Mouse (Mus musculus): ENCODE measurements around the gene C330007P06Rik. TPM values are rescaled to one million over a fixed set of nuclear protein-coding genes. Genes with fewer than 3 reads are reported as not detected.
"Not testable (repeated sequence)": the region's sequence is repeated elsewhere in the genome, so short reads cannot be mapped to it uniquely, and the experiment has no call there.

Gene C330007P06Rik
- polyA plus RNA-seq, 1 experiment from 2014 or later = 32.6 TPM

DNA sequence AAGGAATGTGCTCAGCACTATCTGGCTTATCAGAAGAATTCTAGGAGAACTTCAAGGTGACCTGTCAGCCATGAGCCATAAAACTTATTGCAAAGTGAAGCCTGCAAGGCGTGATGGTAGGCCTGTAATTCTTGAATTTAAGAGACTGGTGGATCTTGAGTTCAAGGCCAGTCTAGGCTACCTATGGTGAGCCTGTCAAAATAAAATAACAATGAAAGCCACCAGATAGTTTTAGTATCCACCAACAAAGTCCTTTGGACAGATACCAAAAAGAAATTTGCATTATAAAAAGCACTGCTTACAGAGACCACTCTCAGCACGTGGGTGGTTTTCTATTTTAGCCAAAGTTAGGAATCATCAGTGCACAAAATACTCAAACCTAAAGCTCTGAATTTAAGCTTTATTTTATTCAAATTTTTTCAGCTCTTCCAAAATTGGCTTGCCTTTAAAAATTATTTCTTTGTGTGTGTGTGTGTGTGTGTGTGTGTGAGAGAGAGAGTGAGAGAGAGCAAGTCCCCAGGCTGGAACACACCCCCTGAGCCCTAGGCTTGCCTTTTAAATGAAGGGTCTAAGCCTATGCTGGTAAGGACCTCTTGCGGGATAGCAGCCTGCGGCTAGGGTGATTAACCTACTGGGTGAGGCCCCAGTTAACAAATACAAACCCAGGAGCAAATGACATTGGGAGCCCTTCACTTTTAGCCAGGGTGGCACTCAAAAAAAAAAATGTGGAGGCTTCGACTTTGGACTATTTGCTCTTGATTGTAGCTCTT, 68.3 kb downstream of the C330007P06Rik start:
- H3K4me1 ChIP-seq = peaks cover 20% of the 10 kb centered on the region
- H3K9me3 ChIP-seq (replicated peaks) = no peaks in the 10 kb centered on the region

DNA sequence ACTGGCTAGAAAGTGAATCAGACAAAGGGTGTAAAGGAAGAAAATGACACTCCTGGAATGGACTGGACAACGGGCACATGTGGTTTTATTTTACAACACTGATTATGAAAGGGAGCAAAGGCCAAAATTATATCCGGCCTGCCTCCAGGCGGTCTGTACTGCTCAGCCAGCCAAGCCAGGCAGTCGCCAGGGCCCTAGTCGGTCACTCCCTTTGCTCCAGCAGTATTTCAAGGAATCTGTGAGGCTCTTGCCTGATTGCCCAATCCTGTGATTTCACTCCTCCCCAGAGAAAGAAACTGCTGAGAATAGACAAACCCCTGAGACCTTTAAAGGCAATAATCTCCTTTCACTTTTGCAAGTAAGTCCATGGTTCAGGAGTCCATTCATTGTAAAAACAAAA, 69.7 kb downstream of the C330007P06Rik start:
- Histone ChIP-seq H3K27me3 (ENCODE audit: low read depth, poor library complexity, severe bottlenecking) (no peaks in the 10 kb centered on the region), H3K9me3 (replicated peaks) (no peaks in the 10 kb centered on the region), H3K36me3 (no peaks in the 10 kb centered on the region), H3K27ac (no peak overlapping the region), H3K4me1 (peaks cover 20% of the 10 kb centered on the region), H3K4me3 (no peak overlapping the region)
- 46% methylated on average over 5 of the region's 5 CpGs for WGBS
- DNase-seq (ENCODE audit: low spot score) = peak; percentile 35

More for the DNA sequence above, 68.3 kb downstream of the C330007P06Rik start:
- no peak for DNase-seq (ENCODE audit: low spot score)
- no peaks in the 10 kb centered on the region for H3K36me3 ChIP-seq
- no peak overlapping the region for H3K4me3 ChIP-seq
- no peaks in the 10 kb centered on the region for H3K27me3 ChIP-seq (ENCODE audit: low read depth, poor library complexity, severe bottlenecking)
- H3K27ac ChIP-seq = no peak overlapping the region
- WGBS = 64% methylated on average over 5 of the region's 5 CpGs

DNA sequence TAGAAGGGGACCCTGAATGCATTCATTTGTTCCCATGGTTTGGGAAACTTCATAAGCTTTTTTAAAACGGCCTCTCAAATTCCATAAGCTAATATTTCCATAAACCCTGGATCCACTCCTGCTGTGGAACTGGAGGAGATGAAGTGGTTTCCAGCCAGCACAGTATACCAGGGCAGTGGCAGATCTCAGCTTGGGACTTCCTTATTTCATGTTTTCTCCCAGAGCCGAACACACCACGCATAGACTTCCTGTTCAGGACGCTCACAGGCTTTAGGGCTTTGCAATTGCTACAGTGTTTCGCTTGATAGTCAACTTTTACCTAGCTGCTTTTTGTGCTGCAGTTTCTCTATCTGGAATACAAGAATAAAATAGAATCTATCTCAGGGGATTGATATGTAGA, 70.7 kb downstream of the C330007P06Rik start:
- no peak overlapping the region for H3K4me3 ChIP-seq
- H3K36me3 ChIP-seq = peaks cover 1% of the 10 kb centered on the region
- no peak overlapping the region for H3K27ac ChIP-seq
- peaks cover 20% of the 10 kb centered on the region for H3K4me1 ChIP-seq
- no peak for DNase-seq (ENCODE audit: low spot score)
- H3K27me3 ChIP-seq (ENCODE audit: low read depth, poor library complexity, severe bottlenecking) = no peaks in the 10 kb centered on the region
- 85% methylated on average over 5 of the region's 5 CpGs for WGBS
- no peaks in the 10 kb centered on the region for H3K9me3 ChIP-seq (replicated peaks)

DNA sequence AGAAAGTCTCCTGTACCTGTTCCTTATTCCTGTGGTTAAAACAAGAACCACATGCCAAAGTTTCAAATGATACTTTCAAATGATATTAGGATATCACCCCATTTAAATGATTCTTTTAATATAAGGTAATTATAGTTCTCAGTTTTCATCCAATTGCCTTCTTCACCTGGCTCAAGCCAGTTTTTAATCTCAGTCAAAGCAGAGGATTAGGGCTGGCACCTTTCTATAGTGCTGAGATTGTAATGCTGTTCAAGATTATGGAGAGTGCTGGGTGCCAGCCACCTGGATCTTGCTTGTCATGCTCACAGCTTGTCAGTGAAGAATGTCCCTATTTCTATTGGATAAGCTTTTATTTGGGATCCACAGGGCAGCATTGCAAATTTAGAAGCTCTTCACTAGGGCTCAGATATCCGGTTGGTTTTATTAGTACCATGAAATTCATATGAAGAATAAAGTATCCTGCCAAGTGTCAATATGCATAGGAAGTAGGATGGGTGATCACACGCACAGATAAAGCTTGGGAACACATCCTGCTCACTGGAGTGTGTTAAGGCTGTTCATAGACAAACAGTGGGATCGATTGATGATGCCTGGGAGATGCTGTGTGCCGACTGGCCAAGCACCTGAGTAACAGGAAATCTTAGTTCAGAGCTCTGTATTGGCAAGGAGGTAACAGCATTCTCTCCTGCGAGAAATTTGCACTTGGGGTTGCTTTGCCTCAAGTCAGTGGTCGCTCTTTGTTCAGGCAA, 74.6 kb downstream of the C330007P06Rik start:
- no peak overlapping the region for H3K4me3 ChIP-seq
- H3K27me3 ChIP-seq (ENCODE audit: low read depth, poor library complexity, severe bottlenecking) = no peaks in the 10 kb centered on the region
- WGBS = 58% methylated on average over 6 of the region's 6 CpGs
- H3K36me3 ChIP-seq = peaks cover 13% of the 10 kb centered on the region
- DNase-seq (ENCODE audit: low spot score) = no peak
- no peak overlapping the region for H3K27ac ChIP-seq
- H3K4me1 ChIP-seq = peaks cover 9% of the 10 kb centered on the region; the same call in 1 of the 2 replicates
- H3K9me3 ChIP-seq (replicated peaks) = no peaks in the 10 kb centered on the region

DNA sequence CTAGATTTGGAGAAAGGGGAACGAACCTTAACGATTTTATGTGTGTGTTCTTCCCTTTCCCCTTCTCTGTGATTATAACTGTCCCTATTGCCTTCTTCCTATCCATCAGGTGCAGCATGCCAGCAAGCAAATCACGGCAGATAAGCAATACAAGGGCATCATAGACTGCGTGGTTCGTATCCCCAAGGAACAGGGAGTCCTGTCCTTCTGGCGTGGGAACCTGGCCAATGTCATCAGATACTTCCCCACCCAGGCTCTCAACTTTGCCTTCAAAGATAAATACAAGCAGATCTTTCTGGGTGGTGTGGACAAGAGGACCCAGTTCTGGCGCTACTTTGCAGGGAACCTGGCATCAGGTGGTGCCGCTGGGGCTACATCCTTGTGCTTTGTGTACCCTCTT, 77.2 kb downstream of the C330007P06Rik start:
- DNase-seq (ENCODE audit: low spot score); H3K27ac ChIP-seq; H3K27me3 ChIP-seq (ENCODE audit: low read depth, poor library complexity, severe bottlenecking); H3K9me3 ChIP-seq (replicated peaks); H3K4me1 ChIP-seq: not testable (repeated sequence)
- Histone ChIP-seq H3K36me3 (peaks cover 13% of the 10 kb centered on the region), H3K4me3 (peak overlapping the region; percentile 63)
- whole genome bisulfite sequencing = 80% methylated on average over 8 of the region's 8 CpGs

DNA sequence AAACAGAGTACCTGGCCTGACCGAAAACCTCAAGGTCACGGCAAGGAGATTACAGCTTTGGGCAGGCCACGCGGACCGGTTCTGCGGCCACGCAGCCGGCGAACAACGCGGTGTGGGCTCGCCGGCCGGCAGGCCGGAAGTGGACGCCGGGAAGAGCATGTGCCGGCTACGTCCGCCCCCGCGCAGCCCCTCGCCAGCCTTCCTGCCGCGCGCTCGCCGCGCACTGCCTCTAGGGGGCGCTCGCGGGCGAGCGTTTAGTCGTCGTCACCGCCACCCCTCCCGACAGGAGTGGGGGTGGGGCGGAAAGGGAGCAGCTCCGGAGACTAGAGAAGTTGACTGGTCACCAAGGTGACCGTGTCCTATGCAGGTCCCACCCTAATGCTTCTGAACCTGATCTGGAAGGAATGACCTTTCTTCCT, 77.7 kb downstream of the C330007P06Rik start:
- H3K36me3 ChIP-seq = peaks cover 13% of the 10 kb centered on the region
- peak overlapping the region; percentile 87 for H3K27ac ChIP-seq
- H3K4me1 ChIP-seq = no peaks in the 10 kb centered on the region
- no peaks in the 10 kb centered on the region for H3K27me3 ChIP-seq (ENCODE audit: low read depth, poor library complexity, severe bottlenecking)
- H3K4me3 ChIP-seq = peak overlapping the region; percentile 63
- DNase-seq (ENCODE audit: low spot score) = peak; percentile 85
- no peaks in the 10 kb centered on the region for H3K9me3 ChIP-seq (replicated peaks)
- 23% methylated on average over 40 of the region's 41 CpGs for WGBS

DNA sequence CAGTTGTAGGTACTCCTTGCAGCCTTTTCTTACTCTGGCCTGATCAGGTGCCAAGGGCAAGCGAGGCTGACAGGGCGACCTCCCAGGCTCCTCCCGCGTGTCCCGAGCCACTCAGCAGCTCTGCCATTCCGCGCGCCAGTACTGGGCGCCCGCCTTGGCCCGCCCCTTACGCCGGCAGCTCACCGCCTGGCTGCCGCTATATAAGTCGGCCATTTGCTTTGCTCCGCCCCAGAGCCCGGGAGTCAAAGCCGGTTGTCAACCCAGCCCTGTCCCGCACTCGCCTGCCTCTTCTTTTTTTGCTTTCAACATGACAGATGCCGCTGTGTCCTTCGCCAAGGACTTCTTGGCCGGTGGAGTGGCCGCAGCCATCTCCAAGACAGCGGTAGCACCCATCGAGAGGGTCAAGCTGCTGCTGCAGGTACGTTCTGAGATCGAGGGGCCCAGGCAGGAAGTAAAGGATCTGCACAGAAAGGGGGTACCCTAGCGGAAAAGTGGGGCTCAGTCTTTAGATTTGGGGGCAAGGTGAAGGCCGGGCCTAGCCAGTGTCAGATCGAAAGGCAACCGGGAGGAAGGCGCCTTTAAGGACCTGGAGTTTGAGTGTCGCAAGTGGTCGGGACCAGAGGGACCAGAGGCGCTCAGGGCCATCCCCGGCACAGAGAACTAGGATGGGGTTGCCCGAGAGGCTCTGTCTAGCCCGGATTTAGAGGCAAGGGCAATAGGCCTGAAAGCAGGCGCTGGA, 78.3 kb downstream of the C330007P06Rik start, which contains the start of gene Slc25a5:
Slc25a5 (plus strand) TSS at position 228 of the 739 bp plus-strand sequence.
- H3K36me3 ChIP-seq = peaks cover 13% of the 10 kb centered on the region
- no peaks in the 10 kb centered on the region for H3K9me3 ChIP-seq (replicated peaks)
- peak within 1 kb of the TSS; percentile 87 for H3K27ac ChIP-seq
- peak; percentile 78 for DNase-seq (ENCODE audit: low spot score)
- H3K27me3 ChIP-seq (ENCODE audit: low read depth, poor library complexity, severe bottlenecking) = no peaks in the 10 kb centered on the region
- no peaks in the 10 kb centered on the region for H3K4me1 ChIP-seq
- H3K4me3 ChIP-seq = peak within 1 kb of the TSS; percentile 63
- WGBS = 9% methylated on average over 41 of the region's 41 CpGs

DNA sequence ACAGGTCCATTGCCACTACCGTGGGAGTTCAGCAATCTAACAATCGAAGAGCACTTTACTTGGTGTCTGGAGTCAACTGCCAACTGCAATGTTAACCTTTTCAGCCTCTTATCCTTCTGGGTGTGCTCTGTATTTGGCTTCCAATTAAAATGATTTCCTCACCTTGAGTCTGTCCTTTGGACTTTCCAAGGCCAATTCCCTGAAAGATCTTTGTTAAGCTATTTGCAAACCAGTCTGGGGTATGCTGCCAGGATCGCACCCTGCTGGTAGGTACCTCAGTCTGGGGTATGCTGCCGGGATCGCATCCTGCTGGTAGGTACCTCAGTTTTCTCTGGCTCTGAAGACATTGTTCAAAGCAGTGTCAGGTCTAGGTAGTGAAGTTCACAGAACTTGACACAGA, 79.3 kb downstream of the C330007P06Rik start:
- no peak overlapping the region for H3K4me3 ChIP-seq
- no peak overlapping the region for H3K27ac ChIP-seq
- no peak for DNase-seq (ENCODE audit: low spot score)
- H3K4me1 ChIP-seq = no peaks in the 10 kb centered on the region
- WGBS = 60% methylated on average over 5 of the region's 5 CpGs
- H3K9me3 ChIP-seq (replicated peaks) = no peaks in the 10 kb centered on the region
- H3K36me3 ChIP-seq = peaks cover 13% of the 10 kb centered on the region
- H3K27me3 ChIP-seq (ENCODE audit: low read depth, poor library complexity, severe bottlenecking) = no peaks in the 10 kb centered on the region

DNA sequence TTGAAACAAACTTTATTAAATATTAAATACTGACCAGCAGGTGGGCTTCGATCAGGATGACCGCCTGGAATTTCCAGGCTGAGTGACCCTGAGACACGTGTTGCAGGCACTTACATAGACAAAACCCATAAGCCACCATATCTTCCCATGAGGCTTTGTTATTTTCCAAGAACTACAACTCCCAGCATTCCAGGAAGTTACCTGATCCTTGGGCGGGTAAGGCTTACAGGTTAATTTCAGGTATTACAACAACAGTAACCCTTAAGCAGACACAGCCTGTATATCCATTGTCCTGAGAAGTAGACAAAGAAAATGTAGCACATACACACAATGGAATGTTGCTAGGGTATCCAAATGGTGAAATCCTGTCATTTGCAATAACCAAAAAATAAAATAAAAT, 84.6 kb downstream of the C330007P06Rik start:
- H3K4me1 ChIP-seq = no peaks in the 10 kb centered on the region
- no peaks in the 10 kb centered on the region for H3K9me3 ChIP-seq (replicated peaks)
- no peak for DNase-seq (ENCODE audit: low spot score)
- no peaks in the 10 kb centered on the region for H3K27me3 ChIP-seq (ENCODE audit: low read depth, poor library complexity, severe bottlenecking)
- H3K27ac ChIP-seq = no peak overlapping the region
- 64% methylated on average over 4 of the region's 4 CpGs for WGBS
- no peak overlapping the region for H3K4me3 ChIP-seq
- no peaks in the 10 kb centered on the region for H3K36me3 ChIP-seq

DNA sequence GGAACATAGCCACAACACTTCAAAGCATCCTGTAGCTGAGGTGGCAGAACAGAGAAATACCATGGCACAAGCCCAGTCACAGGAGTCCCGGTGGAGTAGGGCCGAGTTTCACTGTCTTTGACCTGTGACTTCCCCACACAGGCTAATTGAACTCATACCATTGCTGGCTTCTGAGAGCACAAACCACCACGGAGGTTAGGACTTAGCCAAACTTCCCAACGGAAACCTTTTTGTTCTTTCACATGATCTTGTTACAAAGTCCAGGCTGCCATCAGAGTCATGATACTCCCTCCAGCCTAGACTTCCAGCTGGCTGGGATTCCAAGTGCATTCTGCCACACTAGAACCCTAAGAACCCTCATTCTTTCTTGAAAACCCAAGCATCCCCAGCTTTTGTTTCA, 96.2 kb downstream of the C330007P06Rik start:
- H3K9me3 ChIP-seq (replicated peaks) = no peaks in the 10 kb centered on the region
- no peak overlapping the region for H3K27ac ChIP-seq
- no peaks in the 10 kb centered on the region for H3K4me1 ChIP-seq
- 78% methylated on average over 4 of the region's 4 CpGs for WGBS
- no peak overlapping the region for H3K4me3 ChIP-seq
- no peaks in the 10 kb centered on the region for H3K27me3 ChIP-seq (ENCODE audit: low read depth, poor library complexity, severe bottlenecking)
- H3K36me3 ChIP-seq = no peaks in the 10 kb centered on the region
- DNase-seq (ENCODE audit: low spot score) = no peak

DNA sequence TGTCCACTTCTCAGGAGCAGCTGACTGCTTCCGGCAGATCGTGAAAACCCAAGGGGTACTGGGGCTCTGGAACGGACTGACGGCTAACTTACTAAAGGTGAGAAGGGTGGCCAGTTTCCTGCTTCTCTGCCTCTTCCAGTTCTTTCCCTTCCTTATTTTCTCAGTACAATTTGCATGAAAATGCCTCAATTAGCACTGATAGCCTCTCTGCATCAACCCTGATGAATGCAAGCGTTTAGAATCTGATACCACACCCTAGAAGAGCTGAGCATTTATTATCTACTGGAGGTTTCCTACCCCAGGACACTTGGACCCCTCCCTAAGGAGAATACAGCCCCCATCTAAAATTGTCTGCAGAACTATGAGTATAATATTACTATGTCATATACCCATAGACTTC, 98.4 kb downstream of the C330007P06Rik start:
- no peak overlapping the region for H3K27ac ChIP-seq
- no peak overlapping the region for H3K4me3 ChIP-seq
- WGBS = 86% methylated on average over 5 of the region's 5 CpGs
- no peak for DNase-seq (ENCODE audit: low spot score)
- no peaks in the 10 kb centered on the region for H3K9me3 ChIP-seq (replicated peaks)
- no peaks in the 10 kb centered on the region for H3K4me1 ChIP-seq
- H3K36me3 ChIP-seq = no peaks in the 10 kb centered on the region
- H3K27me3 ChIP-seq (ENCODE audit: low read depth, poor library complexity, severe bottlenecking) = no peaks in the 10 kb centered on the region
